Mouse (Mus musculus) brain, embryonic 14.5 days (tissue): Measurements from ENCODE around the gene Pitpnc1. TPM values are rescaled to one million over a fixed set of nuclear protein-coding genes. Genes with fewer than 3 reads are reported as not detected.

Source experiments
- DNase-seq: peaks from one replicate; pipeline ENCODE4 v3.0.0-alpha.2; 2011; ENCODE audit warnings: low read depth
- CTCF ChIP-seq: fragments of 200-500 bp; IDR thresholded peaks from 2 replicates; pipeline ENCODE4 v1.5.1; 2012; ENCODE audit warnings: inconsistent platforms, mild to moderate bottlenecking, moderate library complexity, borderline replicate concordance; ENCODE audit not compliant: insufficient read depth, insufficient read length; ENCODE audit errors: extremely low read depth
- POLR2A ChIP-seq: fragments of 200-500 bp; IDR thresholded peaks from 2 replicates; pipeline ENCODE4 v1.6.1; 2012; ENCODE audit warnings: mild to moderate bottlenecking, inconsistent platforms, borderline replicate concordance; ENCODE audit not compliant: poor library complexity, insufficient read depth, insufficient read length, severe bottlenecking; ENCODE audit errors: extremely low read depth
- polyA plus RNA-seq: library from polyadenylated mRNA; depleted of rRNA; stranded (reverse); fragments of >200 nt; gene quantifications from 2 replicates; pipeline ENCODE4 v1.2.3, GENCODE M21; 2012

Pitpnc1 gene
- polyA plus RNA-seq, 1 experiment, result 30.2 TPM

- TF ChIP-seq CTCF, result no peak
- no peak for TF ChIP-seq POLR2A
- no peak for DNase-seq
Observed at GRCm38 (mm10) chr11:107279258-107279657, 191.2 kb downstream of the Pitpnc1 start.

GRCm38 (mm10) chr11:107276898-107277297, 193.6 kb downstream of the Pitpnc1 start:
- no peak for DNase-seq
- TF ChIP-seq CTCF (no peak), POLR2A (no peak)

- TF ChIP-seq POLR2A (no peak), CTCF (no peak)
- DNase-seq, result no peak
Observed at GRCm38 (mm10) chr11:107276337-107276736, 194.2 kb downstream of the Pitpnc1 start.

GRCm38 (mm10) chr11:107275902-107276301, 194.6 kb downstream of the Pitpnc1 start:
- peak; percentile 72 for DNase-seq
- TF ChIP-seq POLR2A (no peak), CTCF (peak; percentile 65; the same call in 1 of the 2 replicates)

GRCm38 (mm10) chr11:107274206-107274605, 196.3 kb downstream of the Pitpnc1 start:
- TF ChIP-seq CTCF (no peak), POLR2A (no peak)
- no peak for DNase-seq

GRCm38 (mm10) chr11:107272351-107272975, 198.0 kb downstream of the Pitpnc1 start:
- TF ChIP-seq POLR2A (no peak), CTCF (no peak)
- DNase-seq, result peak; percentile 81

- TF ChIP-seq CTCF (no peak), POLR2A (no peak)
- no peak for DNase-seq
Observed at GRCm38 (mm10) chr11:107270564-107270963, 199.9 kb downstream of the Pitpnc1 start.

GRCm38 (mm10) chr11:107267522-107267921, 203.0 kb downstream of the Pitpnc1 start:
- no peak for DNase-seq
- no peak for TF ChIP-seq POLR2A
- peak; percentile 28; the same call in 1 of the 2 replicates for TF ChIP-seq CTCF

- no peak for TF ChIP-seq POLR2A
- TF ChIP-seq CTCF, result no peak
- DNase-seq, result no peak
Observed at GRCm38 (mm10) chr11:107265861-107266260, 204.6 kb downstream of the Pitpnc1 start.

- peak; percentile 66 for DNase-seq
- no peak for TF ChIP-seq POLR2A
- TF ChIP-seq CTCF, result no peak
Observed at GRCm38 (mm10) chr11:107264889-107265615, 205.4 kb downstream of the Pitpnc1 start.

- TF ChIP-seq CTCF (no peak), POLR2A (no peak)
- DNase-seq, result no peak
Observed at GRCm38 (mm10) chr11:107263838-107264237, 206.7 kb downstream of the Pitpnc1 start.

- no peak for TF ChIP-seq POLR2A
- TF ChIP-seq CTCF, result no peak
- DNase-seq, result no peak
Observed at GRCm38 (mm10) chr11:107259428-107259827, 211.1 kb downstream of the Pitpnc1 start.

GRCm38 (mm10) chr11:107255185-107255584, 215.3 kb downstream of the Pitpnc1 start:
- peak; percentile 30 for DNase-seq

More at GRCm38 (mm10) chr11:107255185-107255584, 215.3 kb downstream of the Pitpnc1 start:
- TF ChIP-seq POLR2A (no peak), CTCF (peak; percentile 55; the same call in 1 of the 2 replicates)
